In the genomic region with DNA sequence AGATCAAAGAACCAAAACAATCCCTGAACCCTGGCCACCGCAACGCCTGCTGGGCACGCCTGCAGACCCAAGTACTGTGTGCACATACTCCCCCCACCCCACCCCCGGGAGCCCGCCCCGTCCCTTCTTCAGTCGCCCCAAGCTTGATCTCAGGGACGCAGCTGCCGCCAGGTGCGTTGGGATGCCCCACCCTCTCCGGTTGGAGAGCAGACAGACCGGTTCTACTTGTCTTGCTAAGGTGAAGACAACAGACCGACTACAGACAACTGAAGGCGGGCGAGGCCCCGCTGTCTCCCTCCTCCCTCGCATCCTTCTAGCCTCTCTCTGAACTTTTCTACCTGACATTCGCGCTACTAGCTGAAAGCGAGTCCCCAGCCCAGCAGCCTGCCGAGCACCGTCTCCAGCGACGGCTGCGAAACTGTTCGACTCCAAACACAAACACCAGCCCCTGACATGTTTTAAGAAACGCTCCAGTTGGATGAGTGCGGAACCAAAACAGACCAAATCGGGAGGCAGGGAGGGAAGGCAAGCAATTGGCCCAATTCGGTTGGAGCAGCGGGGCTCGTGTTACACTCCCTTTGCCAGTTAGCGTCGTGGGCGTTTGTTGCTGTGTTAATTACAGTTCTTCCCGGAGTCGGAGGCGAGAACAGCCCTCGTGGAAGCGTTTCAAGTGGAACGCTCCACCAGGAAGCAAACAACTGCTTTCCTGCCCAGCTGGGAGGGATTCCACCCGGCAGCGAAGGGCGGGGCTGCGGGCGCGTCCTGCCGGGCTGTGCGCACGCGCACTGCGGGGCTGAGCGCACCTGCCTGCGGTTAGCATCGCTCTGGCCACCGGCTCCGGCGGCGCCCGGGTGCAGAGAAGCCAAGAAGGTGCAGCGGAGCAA, we compare ENCODE assay signal across 8 mouse cellular contexts. TPM values are rescaled to one million over a fixed set of nuclear protein-coding genes. Genes with fewer than 3 reads are reported as not detected.
DNase-seq lines count a peak whose midpoint lies in the region; ATAC-seq and TF ChIP-seq lines count a peak whose summit lies in the region.

No protein-coding gene starts in this region.

- peak overlapping the region; percentile 99 for H3K4me2 ChIP-seq in heart, embryonic 14.5 days (ENCODE audit: low read length)
- peak overlapping the region; percentile 89 for H3K4me2 ChIP-seq in liver, embryonic 12.5 days

- H3K27ac ChIP-seq in forebrain, embryonic 10.5 days = peak overlapping the region; percentile 51
- 0 out of 4 replicates have a peak overlapping the region, but pooled peaks of 1 of the 2 experiments have one; percentile 19 for H3K27ac ChIP-seq in heart, embryonic 14.5 days (replicated peaks in 1 of 2; ENCODE audit: control insufficient read depth in 1 of 2, insufficient read depth in 1 of 2, low read depth in 2 of 2, low read length in 2 of 2)
- H3K27ac ChIP-seq in liver, embryonic 12.5 days = no peak overlapping the region

- H3K9me3 ChIP-seq in forebrain, embryonic 10.5 days = no peaks in the 10 kb centered on the region
- no peaks in the 10 kb centered on the region for H3K9me3 ChIP-seq in heart, embryonic 14.5 days (ENCODE audit: control insufficient read depth, low read length)
- no peaks in the 10 kb centered on the region for H3K9me3 ChIP-seq in liver, embryonic 12.5 days (replicated peaks)

- peak; percentile 69; the same call in 1 of the 2 replicates for ATAC-seq in heart, embryonic 14.5 days (ENCODE audit: insufficient number of reproducible peaks, insufficient read depth, low FRiP score, low read depth)
- peak; percentile 80 for ATAC-seq in liver, embryonic 12.5 days

- TF ChIP-seq CTCF in brain, embryonic 14.5 days (IDR thresholded peaks at IDR 0.05; ENCODE audit: borderline replicate concordance, extremely low read depth, insufficient read depth, insufficient read length) = no peak

- peak; percentile 94 for DNase-seq in CD4-positive, CD25-positive, alpha-beta regulatory T cell, adult 2 months (ENCODE audit: low read depth, low spot score)
- DNase-seq in brain, embryonic 14.5 days (ENCODE audit: low read depth) = peak; percentile 89
- DNase-seq in forebrain, embryonic 10.5 days (ENCODE audit: extremely low spot score, low spot score) = peak; percentile 73
- DNase-seq in kidney, postnatal 14 days = peak; percentile 93
- DNase-seq in naive thymus-derived CD4-positive, alpha-beta T cell, adult 2 months (ENCODE audit: low read depth) = peak; percentile 92
- peak; percentile 88 for DNase-seq in splenic B cell, adult 2 months (ENCODE audit: low read depth, low spot score)

- peak overlapping the region; percentile 67 for H3K9ac ChIP-seq in heart, embryonic 14.5 days (ENCODE audit: low read length)
- H3K9ac ChIP-seq in liver, embryonic 12.5 days = peak overlapping the region; percentile 55

- no peaks in the 10 kb centered on the region for H3K36me3 ChIP-seq in forebrain, embryonic 10.5 days (replicated peaks)
- H3K36me3 ChIP-seq in heart, embryonic 14.5 days (ENCODE audit: control insufficient read depth, insufficient read depth, low read length) = no peaks in the 10 kb centered on the region
- no peaks in the 10 kb centered on the region for H3K36me3 ChIP-seq in liver, embryonic 12.5 days
- H3K36me3 ChIP-seq in splenic B cell, adult 2 months (ENCODE audit: control insufficient read depth, insufficient read depth, low read length, poor library complexity, severe bottlenecking) = no peaks in the 10 kb centered on the region

- WGBS in forebrain, embryonic 10.5 days = under 1% methylated on average over 61 of the region's 61 CpGs
- WGBS in heart, embryonic 14.5 days = under 1% methylated on average over 61 of the region's 61 CpGs
- under 1% methylated on average over 61 of the region's 61 CpGs for WGBS in liver, embryonic 12.5 days (ENCODE audit: insufficient replicate concordance)

- 0 out of 2 replicates have a peak, but pooled peaks have one; percentile 10 for TF ChIP-seq POLR2A in brain, embryonic 14.5 days (IDR thresholded peaks at IDR 0.05; ENCODE audit: borderline replicate concordance, extremely low read depth, insufficient read depth, insufficient read length, poor library complexity, severe bottlenecking)

- peaks cover 36% of the 10 kb centered on the region for H3K27me3 ChIP-seq in forebrain, embryonic 10.5 days (ENCODE audit: poor library complexity, severe bottlenecking)
- H3K27me3 ChIP-seq in heart, embryonic 14.5 days (ENCODE audit: control insufficient read depth, insufficient read depth, low read length) = peaks cover 11% of the 10 kb centered on the region
- H3K27me3 ChIP-seq in liver, embryonic 12.5 days (replicated peaks) = peaks cover 46% of the 10 kb centered on the region
- no peaks in the 10 kb centered on the region for H3K27me3 ChIP-seq in splenic B cell, adult 2 months (ENCODE audit: control insufficient read depth, insufficient read depth, low read length, poor library complexity, severe bottlenecking)

- peak overlapping the region; percentile 68 for H3K4me3 ChIP-seq in forebrain, embryonic 10.5 days
- peak overlapping the region; percentile 63 to 74 for H3K4me3 ChIP-seq in heart, embryonic 14.5 days (ENCODE audit: control insufficient read depth in 1 of 2, insufficient read depth in 1 of 2, low read depth in 1 of 2, low read length in 2 of 2)
- peak overlapping the region; percentile 62 for H3K4me3 ChIP-seq in liver, embryonic 12.5 days

- peaks cover 15% of the 10 kb centered on the region for H3K4me1 ChIP-seq in forebrain, embryonic 10.5 days
- peaks cover 0 to 10% of the 10 kb centered on the region in 2 experiments; a peak in 2 of 4 replicates for H3K4me1 ChIP-seq in heart, embryonic 14.5 days (ENCODE audit: control insufficient read depth in 2 of 2, insufficient read depth in 2 of 2, low read length in 2 of 2)
- peaks cover 16% of the 10 kb centered on the region for H3K4me1 ChIP-seq in liver, embryonic 12.5 days

RNA-seq across cellular contexts. Expression of a gene that starts 49.1 kb away (rescaled TPM):
- polyA plus RNA-seq in brain, embryonic 14.5 days (2012; rRNA removed) = not detected in 2 replicates
- not detected in 2 replicates for polyA plus RNA-seq in forebrain, embryonic 10.5 days (2016; fragmentation: Nextera tagmentation; extraction: Ambion mirVana)
- polyA plus RNA-seq in heart, embryonic 14.5 days (2014; fragmentation: Nextera tagmentation; extraction: Ambion mirVana) = not detected in 2 replicates
- polyA plus RNA-seq in liver, embryonic 12.5 days (2016; fragmentation: Nextera tagmentation; extraction: Ambion mirVana) = not detected in 2 replicates
